Mouse (Mus musculus) ES-E14 (cell line): Measurements from ENCODE around the gene Appl1. TPM values are rescaled to one million over a fixed set of nuclear protein-coding genes. Genes with fewer than 3 reads are reported as not detected.
"Not testable (repeated sequence)": the region's sequence is repeated elsewhere in the genome, so short reads cannot be mapped to it uniquely, and the experiment has no call there.

ENCODE experiments used
- DNase-seq: peaks from one replicate; pipeline ENCODE4 v3.0.0-alpha.2; 2013; ENCODE audit warnings: low read depth, low spot score
- H3K27ac ChIP-seq: 2 replicates; pipeline ENCODE4 v1.5.1; 2012; ENCODE audit warnings: low read depth, mild to moderate bottlenecking, low read length, moderate library complexity, mixed read lengths; ENCODE audit not compliant: poor library complexity, insufficient read depth, severe bottlenecking
- H3K36me3 ChIP-seq: 2 replicates; pipeline ENCODE4 v1.6.1; 2012; ENCODE audit warnings: mild to moderate bottlenecking, low read length, moderate library complexity, mixed read lengths; ENCODE audit not compliant: control insufficient read depth, poor library complexity, insufficient read depth, severe bottlenecking
- H3K4me1 ChIP-seq, 2 experiments: fragments of 150-350 bp in 1 of 2; sonication (generic) in 1 of 2; 2 replicates each; pipeline ENCODE4 v1.6.1; 2012; ENCODE audit warnings: low read length in 2 of 2, mild to moderate bottlenecking in 1 of 2, mixed read lengths in 1 of 2; ENCODE audit not compliant: control insufficient read depth in 2 of 2, insufficient read depth in 2 of 2, poor library complexity in 1 of 2
- H3K4me3 ChIP-seq, 2 experiments: fragments of 150-350 bp in 1 of 2; sonication (generic) in 1 of 2; 2 replicates each; pipeline ENCODE4 v1.5.1; 2012; ENCODE audit warnings: low read length in 2 of 2, low read depth in 1 of 2, mild to moderate bottlenecking in 1 of 2, mixed read lengths in 1 of 2; ENCODE audit not compliant: insufficient read depth in 1 of 2, poor library complexity in 1 of 2, severe bottlenecking in 1 of 2
- H3K9ac ChIP-seq: 2 replicates; pipeline ENCODE4 v1.6.1; 2012; ENCODE audit warnings: low read depth, mild to moderate bottlenecking, low read length, mixed read lengths; ENCODE audit not compliant: poor library complexity, insufficient read depth, severe bottlenecking
- H3K9me3 ChIP-seq: fragments of 150-350 bp; sonication (generic); 2 replicates; pipeline ENCODE4 v1.6.1; 2012; ENCODE audit warnings: low read depth, mild to moderate bottlenecking, low read length; ENCODE audit not compliant: control insufficient read depth, insufficient read depth
- CHD2 ChIP-seq: IDR thresholded peaks from 2 replicates; pipeline ENCODE4 v1.6.1; 2014; ENCODE audit warnings: mild to moderate bottlenecking, low read depth, low read length, inconsistent platforms
- HCFC1 ChIP-seq: IDR thresholded peaks from 2 replicates; pipeline ENCODE4 v1.6.1; 2012; ENCODE audit warnings: low read length, inconsistent platforms, borderline replicate concordance; ENCODE audit not compliant: insufficient read depth
- MAFK ChIP-seq: IDR thresholded peaks from 2 replicates; pipeline ENCODE4 v1.6.1; 2014; ENCODE audit warnings: mild to moderate bottlenecking, low read depth, low read length, inconsistent platforms; ENCODE audit not compliant: insufficient read depth
- ZC3H11A ChIP-seq: IDR thresholded peaks from 2 replicates; pipeline ENCODE4 v1.6.1; 2012; ENCODE audit warnings: low read depth, mild to moderate bottlenecking, inconsistent platforms, low read length, borderline replicate concordance
- ZNF384 ChIP-seq: IDR thresholded peaks from 2 replicates; pipeline ENCODE4 v1.6.1; 2012; ENCODE audit warnings: low read depth, low read length, inconsistent platforms
- in situ Hi-C, 2 experiments: fragments of 600-800 bp; cut with MboI; formaldehyde crosslinking; loops; one replicate each; pipeline ENCODE4 v1.15.1; 2025; ENCODE audit warnings: low sequenced_read_pairs in 2 of 2, inconsistent platforms in 1 of 2; ENCODE audit not compliant: unreplicated experiment in 2 of 2
- total RNA-seq: library from RNA; depleted of rRNA; stranded (reverse); fragments of 300-350 nt; gene quantifications from 2 replicates; pipeline ENCODE4 v1.2.3, GENCODE M21; 2012

Appl1 gene
- total RNA-seq, 1 experiment = 16.1 TPM

DNA sequence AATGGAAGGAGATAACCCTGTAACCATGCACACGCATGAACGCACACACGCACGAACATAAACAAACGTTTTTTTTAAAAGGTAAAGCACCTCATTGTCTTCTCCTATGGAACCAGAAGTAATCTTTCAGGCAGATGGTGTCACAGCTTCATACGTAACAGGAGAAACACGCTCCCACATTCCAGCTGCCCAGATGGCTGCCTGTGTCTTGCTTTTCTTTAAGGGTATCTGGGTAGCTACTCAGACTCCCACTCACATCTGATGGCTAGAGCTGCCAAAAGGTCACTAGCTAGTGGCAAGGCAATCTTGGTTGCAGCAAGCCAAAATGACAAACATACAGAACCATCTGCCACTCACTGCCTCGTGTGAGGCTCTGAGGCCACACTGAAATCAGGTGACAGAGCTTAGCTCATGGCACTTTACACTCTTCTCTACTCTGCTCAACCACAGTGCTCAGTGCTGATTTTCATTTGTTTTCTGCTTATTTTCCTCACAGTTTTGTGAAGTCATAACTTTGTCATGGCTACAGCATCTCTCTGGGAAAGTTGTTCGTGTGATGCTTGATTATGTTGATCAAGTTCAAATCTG is 57.3 kb downstream of the Appl1 start:
- Histone ChIP-seq H3K27ac (no peak overlapping the region), H3K4me3 (no peak overlapping the region), H3K9ac (no peak overlapping the region), H3K9me3 (no peaks in the 10 kb centered on the region), H3K4me1 (peaks cover 4% of the 10 kb centered on the region in 2 experiments; a peak in 2 of 4 replicates), H3K36me3 (peaks cover 3% of the 10 kb centered on the region; the same call in 1 of the 2 replicates)
- in situ Hi-C loops = no loop called here
- DNase-seq = no peak
- TF ChIP-seq CHD2 (no peak), HCFC1 (no peak), MAFK (no peak), ZNF384 (no peak), ZC3H11A (no peak)

DNA sequence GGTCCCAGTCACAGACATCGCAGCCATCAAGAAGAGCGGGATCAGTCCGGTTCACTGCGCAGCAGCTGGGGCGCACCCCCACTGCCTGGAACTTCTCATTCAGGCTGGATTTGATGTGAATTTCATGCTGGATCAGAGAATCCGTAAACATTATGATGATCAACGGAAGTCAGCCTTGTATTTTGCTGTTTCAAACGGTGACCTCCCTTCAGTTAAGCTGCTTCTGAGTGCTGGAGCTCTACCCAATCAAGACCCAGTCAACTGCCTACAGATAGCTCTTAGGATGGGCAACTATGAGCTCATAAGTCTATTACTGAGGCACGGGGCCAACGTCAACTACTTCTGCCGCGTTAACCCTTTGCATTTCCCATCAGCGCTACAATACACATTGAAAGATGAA is 59.2 kb downstream of the Appl1 start:
- Histone ChIP-seq H3K4me1 (peaks cover 4% of the 10 kb centered on the region in 2 experiments; a peak in 2 of 4 replicates), H3K36me3 (peaks cover 3% of the 10 kb centered on the region; the same call in 1 of the 2 replicates), H3K9ac (no peak overlapping the region), H3K4me3 (no peak overlapping the region), H3K27ac (no peak overlapping the region), H3K9me3 (0 out of 2 replicates have a peak, but pooled peaks cover under 1% of the 10 kb centered on the region)
- TF ChIP-seq ZC3H11A (no peak), CHD2 (no peak), HCFC1 (no peak), MAFK (no peak), ZNF384 (no peak)
- no peak for DNase-seq
- in situ Hi-C loops = no loop called here

DNA sequence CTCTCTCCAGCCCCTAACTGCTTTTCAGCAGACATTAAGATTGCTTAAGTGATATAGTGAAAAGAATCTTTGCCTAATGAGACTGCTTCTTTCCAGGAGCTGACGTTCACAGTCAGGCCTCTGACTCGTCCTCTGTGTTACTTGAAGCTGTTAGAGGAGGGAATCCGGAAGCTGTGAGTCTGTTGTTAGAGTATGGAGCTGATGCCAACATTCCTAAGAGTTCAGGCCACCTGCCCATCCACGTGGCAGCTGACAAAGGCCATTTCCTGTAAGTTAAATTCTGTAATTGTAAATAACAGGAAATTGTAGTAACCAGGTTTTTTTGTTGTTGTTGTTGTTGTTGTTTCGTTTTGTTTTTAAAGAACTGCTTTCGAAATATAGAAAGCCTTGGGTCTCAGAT is 59.8 kb downstream of the Appl1 start:
- Histone ChIP-seq H3K4me1 (peaks cover 4% of the 10 kb centered on the region in 2 experiments; a peak in 2 of 4 replicates), H3K9me3 (0 out of 2 replicates have a peak, but pooled peaks cover 3% of the 10 kb centered on the region), H3K4me3 (no peak overlapping the region), H3K36me3 (peaks cover 3% of the 10 kb centered on the region; the same call in 1 of the 2 replicates), H3K27ac (no peak overlapping the region), H3K9ac (no peak overlapping the region)
- no peak for TF ChIP-seq CHD2
- DNase-seq = no peak
- in situ Hi-C loops = no loop called here

DNA sequence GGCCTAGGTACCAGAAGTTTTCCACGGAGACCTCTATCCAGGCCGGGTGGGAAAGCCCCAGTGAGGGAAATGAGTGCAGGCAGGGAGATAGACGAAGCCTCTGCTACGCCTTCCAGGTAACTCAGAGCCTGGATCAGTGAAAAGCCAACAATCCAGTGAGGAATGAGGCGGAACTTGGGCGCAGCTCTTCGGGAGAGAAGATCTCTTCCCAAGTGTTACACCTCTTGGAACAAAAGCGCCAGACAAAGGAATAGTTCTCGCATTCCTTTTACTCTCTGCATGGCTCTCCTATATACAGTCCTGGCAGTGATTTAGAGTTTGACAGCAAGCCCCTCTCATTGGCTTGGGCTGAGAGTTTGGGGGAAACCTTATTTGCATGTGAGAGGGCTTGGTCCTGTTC is 60.6 kb downstream of the Appl1 start:
- H3K9ac ChIP-seq, in situ Hi-C loops, H3K9me3 ChIP-seq, H3K4me1 ChIP-seq, H3K27ac ChIP-seq, H3K36me3 ChIP-seq, H3K4me3 ChIP-seq: not testable (repeated sequence)
- DNase-seq = peak; percentile 48

DNA sequence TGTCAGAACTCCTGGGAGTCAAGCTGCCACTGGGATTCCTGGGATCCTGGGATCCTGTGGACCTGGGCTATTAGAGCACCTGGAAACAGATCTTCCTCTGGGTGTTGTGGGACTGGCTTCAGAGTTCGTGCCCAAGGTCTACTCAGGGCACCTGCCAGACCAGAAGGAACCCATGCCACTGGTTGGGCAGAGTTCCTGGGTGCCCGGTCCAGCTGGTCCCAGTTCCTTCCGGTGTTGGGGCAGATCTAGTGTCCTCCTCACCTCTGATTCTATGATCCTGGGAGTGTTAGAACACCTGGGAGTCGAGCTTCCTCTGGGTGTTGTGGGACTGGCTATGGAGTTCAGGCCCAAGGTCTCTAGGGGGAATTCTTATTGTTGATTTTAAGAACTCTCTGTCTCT is 63.6 kb downstream of the Appl1 start:
- in situ Hi-C loops = no loop called here
- no peak for DNase-seq
- H3K4me3 ChIP-seq = no peak overlapping the region
- TF ChIP-seq ZC3H11A (no peak), CHD2 (no peak), HCFC1 (no peak), MAFK (no peak)
- H3K4me1 ChIP-seq = peaks cover 2 to 4% of the 10 kb centered on the region in 2 experiments; a peak in 1 of 4 replicates
- 0 out of 2 replicates have a peak, but pooled peaks cover 3% of the 10 kb centered on the region for H3K9me3 ChIP-seq
- no peak overlapping the region for H3K9ac ChIP-seq
- H3K36me3 ChIP-seq = no peaks in the 10 kb centered on the region
- H3K27ac ChIP-seq = no peak overlapping the region
